Mouse (Mus musculus) limb, embryonic 10.5 days (tissue): Measurements from ENCODE around the gene Pcnt. TPM values are rescaled to one million over a fixed set of nuclear protein-coding genes. Genes with fewer than 3 reads are reported as not detected.

Experiments used
- DNase-seq: peaks from one replicate; pipeline ENCODE4 v3.0.0-alpha.2; 2017; ENCODE audit warnings: low spot score
- H3K27ac ChIP-seq: fragments of 300-500 bp; sonication (generic); 2 replicates; pipeline ENCODE4 v1.5.1; 2016; ENCODE audit warnings: mild to moderate bottlenecking
- H3K27me3 ChIP-seq: fragments of 300-500 bp; sonication (generic); 2 replicates; pipeline ENCODE4 v1.6.1; 2016; ENCODE audit warnings: low read depth, mild to moderate bottlenecking; ENCODE audit not compliant: poor library complexity, severe bottlenecking
- H3K36me3 ChIP-seq: fragments of 300-500 bp; sonication (generic); 2 replicates; pipeline ENCODE4 v1.6.1; 2016; ENCODE audit warnings: mild to moderate bottlenecking, moderate library complexity
- H3K4me1 ChIP-seq: fragments of 300-500 bp; sonication (generic); 2 replicates; pipeline ENCODE4 v1.6.1; 2016
- H3K4me3 ChIP-seq: fragments of 300-500 bp; sonication (generic); 2 replicates; pipeline ENCODE4 v1.5.1; 2016; ENCODE audit warnings: mild to moderate bottlenecking, moderate library complexity
- H3K9me3 ChIP-seq: fragments of 300-500 bp; sonication (generic); replicated peaks from 2 replicates; pipeline ENCODE4 v1.6.1; 2016; ENCODE audit warnings: mild to moderate bottlenecking
- WGBS: fragments of 180-500 bp; shearing (Covaris S2); methylation state at CpG from one replicate; pipeline ENCODE4 v1.1.7; 2016; 5-methylcytosine and 5-hydroxymethylcytosine counted together
- polyA plus RNA-seq: library from polyadenylated mRNA; unstranded; fragments of >200 nt; fragmentation: Nextera tagmentation; extraction: Ambion mirVana; gene quantifications from 2 replicates; pipeline ENCODE4 v1.2.1, GENCODE M21; 2016

Gene Pcnt
- polyA plus RNA-seq, 1 experiment from 2014 or later, result 28.9 TPM

GRCm38 (mm10) chr10:76334350-76334749 lies 108.2 kb downstream of the Pcnt start:
- Histone ChIP-seq H3K36me3 (no peaks in the 10 kb centered on the region), H3K4me1 (no peaks in the 10 kb centered on the region), H3K27me3 (no peaks in the 10 kb centered on the region), H3K27ac (no peak overlapping the region), H3K9me3 (no peaks in the 10 kb centered on the region), H3K4me3 (no peak overlapping the region)
- DNase-seq, result no peak
- WGBS, result 72% methylated on average over 4 of the region's 4 CpGs

GRCm38 (mm10) chr10:76332040-76332439 lies 110.5 kb downstream of the Pcnt start:
- 85% methylated on average over 2 of the region's 2 CpGs for WGBS
- no peaks in the 10 kb centered on the region for H3K27me3 ChIP-seq
- no peak for DNase-seq
- no peak overlapping the region for H3K27ac ChIP-seq
- H3K9me3 ChIP-seq, result no peaks in the 10 kb centered on the region
- H3K4me3 ChIP-seq, result no peak overlapping the region
- no peaks in the 10 kb centered on the region for H3K36me3 ChIP-seq
- H3K4me1 ChIP-seq, result no peaks in the 10 kb centered on the region

GRCm38 (mm10) chr10:76329093-76329492 lies 113.5 kb downstream of the Pcnt start:
- 0 out of 2 replicates have a peak, but pooled peaks cover 3% of the 10 kb centered on the region for H3K36me3 ChIP-seq
- no peaks in the 10 kb centered on the region for H3K4me1 ChIP-seq
- no peak for DNase-seq
- 84% methylated on average over 4 of the region's 4 CpGs for WGBS
- no peak overlapping the region for H3K27ac ChIP-seq
- H3K9me3 ChIP-seq, result no peaks in the 10 kb centered on the region
- H3K4me3 ChIP-seq, result no peak overlapping the region
- no peaks in the 10 kb centered on the region for H3K27me3 ChIP-seq

- 94% methylated on average over 3 of the region's 3 CpGs for WGBS
- DNase-seq, result no peak
- 0 out of 2 replicates have a peak, but pooled peaks cover 3% of the 10 kb centered on the region for H3K36me3 ChIP-seq
- no peaks in the 10 kb centered on the region for H3K9me3 ChIP-seq
- no peak overlapping the region for H3K4me3 ChIP-seq
- H3K27ac ChIP-seq, result no peak overlapping the region
- H3K27me3 ChIP-seq, result no peaks in the 10 kb centered on the region
- H3K4me1 ChIP-seq, result no peaks in the 10 kb centered on the region
Measured at GRCm38 (mm10) chr10:76328574-76328973, 114.0 kb downstream of the Pcnt start.

- Histone ChIP-seq H3K36me3 (0 out of 2 replicates have a peak, but pooled peaks cover 3% of the 10 kb centered on the region), H3K9me3 (no peaks in the 10 kb centered on the region), H3K27ac (no peak overlapping the region), H3K4me3 (no peak overlapping the region), H3K27me3 (no peaks in the 10 kb centered on the region), H3K4me1 (no peaks in the 10 kb centered on the region)
- DNase-seq, result no peak
- WGBS, result 77% methylated on average over 6 of the region's 6 CpGs
Measured at GRCm38 (mm10) chr10:76326304-76327006, 116.1 kb downstream of the Pcnt start.

GRCm38 (mm10) chr10:76317623-76318022 lies 125.0 kb downstream of the Pcnt start:
- Histone ChIP-seq H3K27ac (no peak overlapping the region), H3K4me1 (no peaks in the 10 kb centered on the region), H3K4me3 (no peak overlapping the region), H3K9me3 (no peaks in the 10 kb centered on the region), H3K36me3 (peaks cover 41% of the 10 kb centered on the region), H3K27me3 (no peaks in the 10 kb centered on the region)
- DNase-seq, result no peak
- 89% methylated on average over 12 of the region's 12 CpGs for WGBS

GRCm38 (mm10) chr10:76316194-76316593 lies 126.4 kb downstream of the Pcnt start:
- DNase-seq, result no peak
- Histone ChIP-seq H3K27me3 (no peaks in the 10 kb centered on the region), H3K4me1 (no peaks in the 10 kb centered on the region), H3K36me3 (peaks cover 49% of the 10 kb centered on the region), H3K4me3 (no peak overlapping the region), H3K27ac (no peak overlapping the region), H3K9me3 (no peaks in the 10 kb centered on the region)
- WGBS, result 84% methylated on average over 7 of the region's 7 CpGs

GRCm38 (mm10) chr10:76306738-76307137 lies 135.8 kb downstream of the Pcnt start:
- Histone ChIP-seq H3K4me1 (no peaks in the 10 kb centered on the region), H3K36me3 (peaks cover 59% of the 10 kb centered on the region), H3K27ac (no peak overlapping the region), H3K27me3 (no peaks in the 10 kb centered on the region), H3K4me3 (no peak overlapping the region), H3K9me3 (no peaks in the 10 kb centered on the region)
- WGBS, result 96% methylated on average over 9 of the region's 9 CpGs
- no peak for DNase-seq

Other genes starting within 250 kb of the Pcnt start
- 38.8 and 43.9 TPM in 2 replicates for gene Prmt2, start 204.9 kb downstream of the Pcnt start, polyA plus RNA-seq
- not detected in 2 replicates for gene S100b, start 188.9 kb downstream of the Pcnt start, polyA plus RNA-seq
- 5.1 and 7.6 TPM in 2 replicates for gene Dip2a, start 97.5 kb downstream of the Pcnt start, polyA plus RNA-seq
- 2.3 TPM in 1 of 2 replicates, not detected in the other for gene AC141477.1, start 2.3 kb downstream of the Pcnt start, polyA plus RNA-seq
- gene 2610028H24Rik, start 6.3 kb upstream of the Pcnt start, polyA plus RNA-seq, result not detected in 2 replicates
- gene Mcm3ap, start 26.1 kb upstream of the Pcnt start, polyA plus RNA-seq, result 78.7 and 79.1 TPM in 2 replicates
- gene Ybey, start 26.3 kb upstream of the Pcnt start, polyA plus RNA-seq, result 11.5 and 11.6 TPM in 2 replicates
- 51.2 and 52.5 TPM in 2 replicates for gene Lss, start 88.8 kb upstream of the Pcnt start, polyA plus RNA-seq
- gene Spatc1l, start 119.5 kb upstream of the Pcnt start, polyA plus RNA-seq, result not detected in 2 replicates
- gene Ftcd, start 132.9 kb upstream of the Pcnt start, polyA plus RNA-seq, result 0.10 TPM in 1 of 2 replicates, not detected in the other
- gene Col6a2, start 180.8 kb upstream of the Pcnt start, polyA plus RNA-seq, result 5.5 and 9.5 TPM in 2 replicates